Mouse (Mus musculus): Measurements from ENCODE around the gene Dst. TPM values are rescaled to one million over a fixed set of nuclear protein-coding genes. Genes with fewer than 3 reads are reported as not detected.

Dst gene
- polyA plus RNA-seq, 1 experiment from 2014 or later = 13.4 TPM

DNA sequence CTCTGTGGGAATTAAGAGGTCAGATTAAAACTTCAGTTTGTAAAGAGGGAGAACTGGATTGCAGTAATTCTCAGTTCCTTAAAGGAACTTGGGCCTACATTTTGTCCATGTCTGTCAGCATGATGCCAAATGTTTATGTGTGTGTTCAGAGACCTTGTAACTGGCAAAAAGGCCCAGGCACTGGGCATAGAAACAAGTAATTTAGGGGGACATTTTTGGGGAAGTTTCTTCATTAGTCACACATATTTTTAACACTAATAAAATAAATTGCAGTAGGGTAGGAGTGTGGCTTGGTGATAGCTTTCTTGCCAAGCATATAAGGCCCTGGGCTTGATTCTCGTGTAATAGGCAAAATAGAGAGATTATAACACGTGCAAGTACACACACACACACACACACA, 203.9 kb downstream of the Dst start:
- no peaks in the 10 kb centered on the region for H3K36me3 ChIP-seq (ENCODE audit: control insufficient read depth, insufficient read depth, low read length)
- WGBS = 87% methylated on average over 2 of the region's 2 CpGs
- H3K9ac ChIP-seq (ENCODE audit: low read length) = no peak overlapping the region
- H3K4me2 ChIP-seq (ENCODE audit: low read depth, low read length) = no peak overlapping the region
- no peak for ATAC-seq (ENCODE audit: low read depth)
- no peaks in the 10 kb centered on the region for H3K9me3 ChIP-seq (ENCODE audit: control insufficient read depth, low read length)
- no peaks in the 10 kb centered on the region for H3K27me3 ChIP-seq (ENCODE audit: control insufficient read depth, insufficient read depth, low read depth, low read length)
- H3K4me3 ChIP-seq (ENCODE audit: low read length) = no peak overlapping the region
- H3K4me1 ChIP-seq (replicated peaks; ENCODE audit: control insufficient read depth, insufficient read depth, low read length) = peaks cover 8% of the 10 kb centered on the region; the same call in 1 of the 2 replicates
- H3K27ac ChIP-seq (ENCODE audit: low read length) = no peak overlapping the region

DNA sequence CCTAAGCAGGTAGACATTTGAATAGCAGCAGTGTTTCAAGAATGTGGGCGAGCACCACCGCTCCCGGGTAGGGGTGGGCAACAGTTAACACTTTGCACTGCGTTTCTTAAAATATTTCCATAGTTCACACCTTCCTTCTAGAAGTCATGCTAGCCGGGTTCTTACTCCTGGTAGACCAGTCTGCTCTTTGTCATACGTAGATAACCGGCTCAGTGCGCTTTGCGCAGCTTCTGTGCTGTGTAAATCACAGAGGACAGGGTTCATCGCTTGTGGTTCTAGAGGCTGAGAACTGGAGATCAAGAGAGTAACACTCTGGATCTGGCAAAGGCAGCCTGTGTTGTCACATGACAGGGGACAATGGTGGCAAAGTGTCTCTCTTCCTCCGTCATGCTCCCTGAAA, 208.4 kb downstream of the Dst start:
- Histone ChIP-seq H3K9ac (ENCODE audit: low read length) (no peak overlapping the region), H3K9me3 (ENCODE audit: control insufficient read depth, low read length) (no peaks in the 10 kb centered on the region), H3K4me1 (replicated peaks; ENCODE audit: control insufficient read depth, insufficient read depth, low read length) (peaks cover 10% of the 10 kb centered on the region), H3K27me3 (ENCODE audit: control insufficient read depth, insufficient read depth, low read depth, low read length) (no peaks in the 10 kb centered on the region), H3K4me3 (ENCODE audit: low read length) (no peak overlapping the region), H3K36me3 (ENCODE audit: control insufficient read depth, insufficient read depth, low read length) (no peaks in the 10 kb centered on the region), H3K4me2 (ENCODE audit: low read depth, low read length) (no peak overlapping the region), H3K27ac (ENCODE audit: low read length) (no peak overlapping the region)
- WGBS = 54% methylated on average over 11 of the region's 11 CpGs
- ATAC-seq (ENCODE audit: low read depth) = no peak

DNA sequence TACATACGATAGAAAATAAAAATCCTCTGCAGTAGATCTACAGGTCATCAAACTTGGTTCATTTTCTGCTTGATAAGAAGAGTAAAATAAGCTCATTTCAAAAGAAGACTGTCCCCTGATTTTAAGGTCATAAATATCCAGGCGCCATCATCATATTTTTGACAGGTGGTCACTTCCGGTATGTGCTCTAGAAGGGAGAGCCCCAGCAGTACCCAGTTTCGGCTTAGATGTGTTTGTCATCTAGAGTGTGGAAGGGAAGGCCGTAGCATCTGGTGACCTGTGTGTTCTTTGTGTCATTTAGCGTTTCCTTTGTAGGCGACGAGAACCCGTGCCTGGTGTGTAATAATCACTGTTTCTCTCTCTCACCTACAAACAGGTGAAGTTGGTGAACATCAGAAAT, 209.0 kb downstream of the Dst start:
- ATAC-seq (ENCODE audit: low read depth) = no peak
- Histone ChIP-seq H3K36me3 (ENCODE audit: control insufficient read depth, insufficient read depth, low read length) (no peaks in the 10 kb centered on the region), H3K27ac (ENCODE audit: low read length) (no peak overlapping the region), H3K4me1 (replicated peaks; ENCODE audit: control insufficient read depth, insufficient read depth, low read length) (peaks cover 13% of the 10 kb centered on the region), H3K9ac (ENCODE audit: low read length) (no peak overlapping the region), H3K27me3 (ENCODE audit: control insufficient read depth, insufficient read depth, low read depth, low read length) (no peaks in the 10 kb centered on the region), H3K9me3 (ENCODE audit: control insufficient read depth, low read length) (no peaks in the 10 kb centered on the region), H3K4me3 (ENCODE audit: low read length) (no peak overlapping the region), H3K4me2 (ENCODE audit: low read depth, low read length) (no peak overlapping the region)
- WGBS = 72% methylated on average over 9 of the region's 9 CpGs

DNA sequence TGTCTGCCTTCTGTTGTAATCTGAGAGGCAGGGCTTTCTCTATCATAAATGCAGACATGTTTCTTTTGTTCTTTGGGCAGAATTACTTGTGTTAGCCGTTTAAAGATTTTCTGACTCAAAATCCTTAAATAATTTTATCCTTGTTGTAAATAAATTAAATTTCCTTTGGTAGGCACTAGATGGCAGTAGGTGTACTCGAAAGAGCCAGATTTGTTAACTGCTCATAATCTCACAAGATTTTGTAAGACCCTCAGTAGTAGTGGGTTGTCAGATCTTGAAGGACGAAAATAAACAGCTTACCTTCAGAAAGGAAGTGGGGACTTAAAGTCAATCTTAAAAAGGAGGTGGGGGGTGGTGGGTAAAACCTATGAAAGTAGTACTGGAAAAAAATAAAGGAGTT, 209.7 kb downstream of the Dst start:
- Histone ChIP-seq H3K36me3 (ENCODE audit: control insufficient read depth, insufficient read depth, low read length) (no peaks in the 10 kb centered on the region), H3K27ac (ENCODE audit: low read length) (no peak overlapping the region), H3K9ac (ENCODE audit: low read length) (no peak overlapping the region), H3K4me3 (ENCODE audit: low read length) (no peak overlapping the region), H3K4me1 (replicated peaks; ENCODE audit: control insufficient read depth, insufficient read depth, low read length) (peaks cover 13% of the 10 kb centered on the region), H3K4me2 (ENCODE audit: low read depth, low read length) (no peak overlapping the region), H3K9me3 (ENCODE audit: control insufficient read depth, low read length) (no peaks in the 10 kb centered on the region), H3K27me3 (ENCODE audit: control insufficient read depth, insufficient read depth, low read depth, low read length) (no peaks in the 10 kb centered on the region)
- WGBS = 17% methylated on average over 3 of the region's 3 CpGs
- no peak for ATAC-seq (ENCODE audit: low read depth)

DNA sequence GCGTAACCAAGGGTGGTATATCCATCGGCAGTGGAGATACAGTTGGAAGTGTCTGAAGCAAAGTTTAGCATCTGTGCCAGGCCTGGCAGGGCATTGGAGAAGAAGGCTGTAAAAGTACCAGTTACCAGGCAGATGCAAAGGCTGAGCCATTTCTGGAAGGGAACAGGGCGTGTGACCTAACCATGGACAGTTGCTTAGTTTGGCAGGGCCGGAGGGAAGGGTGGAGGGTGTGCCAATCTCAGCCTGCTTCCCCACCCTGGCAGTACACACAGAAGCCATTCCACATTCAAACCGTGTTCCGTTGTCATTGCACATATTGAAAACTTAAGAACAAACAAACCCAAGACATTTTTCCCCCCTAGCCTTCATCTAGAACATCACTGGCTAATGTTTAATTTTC, 212.0 kb downstream of the Dst start:
- ATAC-seq (ENCODE audit: low read depth) = no peak
- Histone ChIP-seq H3K9me3 (ENCODE audit: control insufficient read depth, low read length) (no peaks in the 10 kb centered on the region), H3K27ac (ENCODE audit: low read length) (no peak overlapping the region), H3K4me1 (replicated peaks; ENCODE audit: control insufficient read depth, insufficient read depth, low read length) (peaks cover 15% of the 10 kb centered on the region), H3K4me2 (ENCODE audit: low read depth, low read length) (no peak overlapping the region; the same call in 1 of the 2 replicates), H3K36me3 (ENCODE audit: control insufficient read depth, insufficient read depth, low read length) (no peaks in the 10 kb centered on the region), H3K4me3 (ENCODE audit: low read length) (no peak overlapping the region), H3K27me3 (ENCODE audit: control insufficient read depth, insufficient read depth, low read depth, low read length) (no peaks in the 10 kb centered on the region), H3K9ac (ENCODE audit: low read length) (no peak overlapping the region)
- WGBS = 72% methylated on average over 6 of the region's 6 CpGs

DNA sequence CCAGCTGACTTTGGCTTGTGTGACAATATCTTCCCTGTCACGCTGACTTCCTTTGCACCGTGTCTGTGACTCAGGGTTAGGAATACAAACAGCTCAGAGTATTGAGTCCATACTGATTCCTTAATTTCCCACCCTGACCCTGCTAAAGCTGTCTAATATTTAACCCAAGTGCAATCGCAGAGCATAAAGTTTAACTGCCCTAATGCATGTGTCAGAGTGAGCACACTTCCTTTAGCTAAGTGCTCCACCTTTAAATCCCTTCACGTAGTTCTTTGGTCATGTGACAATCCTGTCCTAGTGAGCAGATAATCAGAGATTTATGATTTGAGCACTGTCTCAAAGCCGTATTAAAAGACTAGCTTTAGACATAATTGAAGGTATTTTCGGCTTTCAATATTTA, 212.6 kb downstream of the Dst start:
- peak; percentile 55 for ATAC-seq (ENCODE audit: low read depth)
- 18% methylated on average over 6 of the region's 6 CpGs for WGBS
- Histone ChIP-seq H3K36me3 (ENCODE audit: control insufficient read depth, insufficient read depth, low read length) (no peaks in the 10 kb centered on the region), H3K9ac (ENCODE audit: low read length) (peak overlapping the region; percentile 54; the same call in 1 of the 2 replicates), H3K27me3 (ENCODE audit: control insufficient read depth, insufficient read depth, low read depth, low read length) (no peaks in the 10 kb centered on the region), H3K4me2 (ENCODE audit: low read depth, low read length) (peak overlapping the region; percentile 75), H3K27ac (ENCODE audit: low read length) (no peak overlapping the region), H3K4me1 (replicated peaks; ENCODE audit: control insufficient read depth, insufficient read depth, low read length) (peaks cover 15% of the 10 kb centered on the region), H3K4me3 (ENCODE audit: low read length) (peak overlapping the region; percentile 49), H3K9me3 (ENCODE audit: control insufficient read depth, low read length) (no peaks in the 10 kb centered on the region)

DNA sequence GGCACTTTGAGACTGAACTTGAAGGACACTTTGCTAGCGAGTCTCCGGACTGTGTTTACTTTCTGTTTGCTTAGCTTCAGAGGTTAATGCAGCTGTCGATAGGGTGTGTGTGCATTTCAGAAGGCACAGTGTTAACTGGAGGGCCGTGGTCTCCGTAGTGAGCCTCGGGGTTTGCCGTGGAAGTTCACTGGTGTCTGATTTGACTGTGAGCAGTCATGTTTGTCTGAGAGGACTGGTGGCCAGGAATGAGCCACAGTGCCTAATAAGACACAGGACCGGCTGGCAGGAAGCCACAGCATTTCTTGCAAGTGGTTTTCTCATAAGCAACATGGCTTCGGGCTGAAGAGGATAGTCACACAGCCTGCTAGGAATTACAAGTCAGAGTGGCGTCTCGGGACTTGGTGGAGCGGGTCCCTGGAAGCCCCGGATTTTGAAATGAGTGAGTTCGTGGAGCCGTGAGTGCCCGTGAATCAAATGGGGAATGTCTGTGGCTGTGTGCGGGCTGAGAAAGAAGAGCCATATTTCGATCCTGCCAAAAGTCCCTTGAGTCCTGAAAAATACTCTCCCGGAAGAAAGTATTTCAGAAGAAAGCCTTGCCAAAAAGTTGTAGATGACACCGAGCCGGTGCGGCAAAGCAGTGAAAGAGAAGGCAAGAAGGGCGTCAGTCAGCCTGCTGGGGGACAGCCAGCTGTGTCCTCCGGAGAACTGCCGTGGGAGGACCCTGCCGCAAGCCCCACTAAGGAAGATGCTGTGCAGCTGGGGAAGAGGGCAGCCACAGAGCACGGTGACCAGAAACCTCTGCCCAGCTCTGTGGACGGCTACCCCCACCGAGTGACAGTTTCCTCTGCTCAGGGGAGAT, 213.4 kb downstream of the Dst start:
- H3K4me3 ChIP-seq (ENCODE audit: low read length) = peak overlapping the region; percentile 49
- peak; percentile 59 for ATAC-seq (ENCODE audit: low read depth)

DNA sequence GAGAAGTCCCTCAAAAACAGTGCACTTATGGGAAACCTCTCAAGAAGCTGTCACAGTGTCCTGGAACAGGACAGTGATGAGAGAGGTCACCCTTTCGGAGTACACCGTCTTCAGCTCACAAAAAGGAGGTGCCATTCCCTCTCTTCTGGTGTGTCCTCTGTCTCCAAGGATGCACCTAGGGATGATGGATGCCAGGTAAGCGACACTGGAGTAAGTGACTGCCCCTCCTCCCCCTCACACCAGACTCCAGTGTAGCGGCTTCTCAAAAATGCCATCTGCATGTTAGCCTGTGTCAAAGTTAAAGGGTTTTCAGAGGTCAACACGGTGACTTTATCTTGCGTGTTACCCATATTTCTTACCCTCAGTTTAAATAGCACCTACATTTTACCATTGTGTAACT, 214.2 kb downstream of the Dst start:
- no peak for ATAC-seq (ENCODE audit: low read depth)
- Histone ChIP-seq H3K4me2 (ENCODE audit: low read depth, low read length) (peak overlapping the region; percentile 75; the same call in 1 of the 2 replicates), H3K4me1 (replicated peaks; ENCODE audit: control insufficient read depth, insufficient read depth, low read length) (peaks cover 12% of the 10 kb centered on the region), H3K9ac (ENCODE audit: low read length) (no peak overlapping the region), H3K4me3 (ENCODE audit: low read length) (no peak overlapping the region), H3K27me3 (ENCODE audit: control insufficient read depth, insufficient read depth, low read depth, low read length) (no peaks in the 10 kb centered on the region), H3K36me3 (ENCODE audit: control insufficient read depth, insufficient read depth, low read length) (no peaks in the 10 kb centered on the region), H3K9me3 (ENCODE audit: control insufficient read depth, low read length) (no peaks in the 10 kb centered on the region), H3K27ac (ENCODE audit: low read length) (no peak overlapping the region)
- 75% methylated on average over 6 of the region's 6 CpGs for WGBS

More for the DNA sequence above, 213.4 kb downstream of the Dst start:
- Histone ChIP-seq H3K36me3 (ENCODE audit: control insufficient read depth, insufficient read depth, low read length) (no peaks in the 10 kb centered on the region), H3K9ac (ENCODE audit: low read length) (peak overlapping the region; percentile 54), H3K4me1 (replicated peaks; ENCODE audit: control insufficient read depth, insufficient read depth, low read length) (peaks cover 15% of the 10 kb centered on the region), H3K27ac (ENCODE audit: low read length) (peak overlapping the region; percentile 34), H3K9me3 (ENCODE audit: control insufficient read depth, low read length) (no peaks in the 10 kb centered on the region), H3K27me3 (ENCODE audit: control insufficient read depth, insufficient read depth, low read depth, low read length) (no peaks in the 10 kb centered on the region), H3K4me2 (ENCODE audit: low read depth, low read length) (peak overlapping the region; percentile 75)
- 24% methylated on average over 29 of the region's 29 CpGs for WGBS

DNA sequence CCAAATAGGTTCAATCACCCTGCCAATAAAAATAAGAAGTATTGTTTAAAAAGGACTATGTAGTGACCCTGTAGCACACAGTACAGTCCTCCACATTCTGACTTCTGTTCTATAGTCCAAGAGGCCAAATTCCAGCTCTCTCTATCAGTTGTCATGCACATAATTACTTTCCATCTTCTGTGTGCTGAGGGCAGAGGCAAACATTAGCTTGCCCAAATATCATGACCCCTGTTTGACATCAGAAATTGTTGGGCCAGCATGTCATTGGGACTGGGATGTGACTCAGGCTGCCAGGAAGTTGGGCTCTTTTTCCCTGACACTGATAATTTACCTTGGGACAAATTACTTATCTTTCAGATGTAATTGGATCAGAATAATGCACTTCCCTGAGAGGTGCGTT, 214.9 kb downstream of the Dst start:
- Histone ChIP-seq H3K9me3 (ENCODE audit: control insufficient read depth, low read length) (no peaks in the 10 kb centered on the region), H3K27ac (ENCODE audit: low read length) (no peak overlapping the region), H3K4me2 (ENCODE audit: low read depth, low read length) (no peak overlapping the region), H3K36me3 (ENCODE audit: control insufficient read depth, insufficient read depth, low read length) (no peaks in the 10 kb centered on the region), H3K9ac (ENCODE audit: low read length) (no peak overlapping the region), H3K27me3 (ENCODE audit: control insufficient read depth, insufficient read depth, low read depth, low read length) (no peaks in the 10 kb centered on the region), H3K4me1 (replicated peaks; ENCODE audit: control insufficient read depth, insufficient read depth, low read length) (peaks cover 12% of the 10 kb centered on the region), H3K4me3 (ENCODE audit: low read length) (no peak overlapping the region)
- ATAC-seq (ENCODE audit: low read depth) = no peak
- WGBS = 62% methylated on average over 1 of the region's 1 CpGs
